Mouse (Mus musculus): ENCODE results near the gene Dynlt1c.
"Not testable (repeated sequence)": the region's sequence is repeated elsewhere in the genome, so short reads cannot be mapped to it uniquely, and the experiment has no call there.

Dynlt1c gene

GRCm38 (mm10) chr17:6601204-6601911 lies at the start of gene Dynlt1c:
TSS of gene Dynlt1c (plus strand) at chr17:6601671.
- DNase-seq (ENCODE audit: low spot score in 2 of 2), result peak; percentile 45 to 54

- DNase-seq (ENCODE audit: low spot score in 2 of 2), result not testable (repeated sequence)
Measured at GRCm38 (mm10) chr17:6553798-6554197, 47.7 kb upstream of the Dynlt1c start.

- not testable (repeated sequence) for DNase-seq (ENCODE audit: low spot score in 2 of 2)
Measured at GRCm38 (mm10) chr17:6554243-6554642, 47.2 kb upstream of the Dynlt1c start.

- DNase-seq (ENCODE audit: low spot score in 2 of 2), result not testable (repeated sequence)
Measured at GRCm38 (mm10) chr17:6559447-6560133, 41.9 kb upstream of the Dynlt1c start.

GRCm38 (mm10) chr17:6564866-6565265 lies 36.6 kb upstream of the Dynlt1c start:
- DNase-seq (ENCODE audit: low spot score in 2 of 2), result not testable (repeated sequence)

- not testable (repeated sequence) for DNase-seq (ENCODE audit: low spot score in 2 of 2)
Measured at GRCm38 (mm10) chr17:6567908-6568307, 33.6 kb upstream of the Dynlt1c start.

GRCm38 (mm10) chr17:6571296-6571695 lies 30.2 kb upstream of the Dynlt1c start:
- DNase-seq (ENCODE audit: low spot score in 2 of 2), result not testable (repeated sequence)

GRCm38 (mm10) chr17:6572202-6572601 lies 29.3 kb upstream of the Dynlt1c start:
- DNase-seq (ENCODE audit: low spot score in 2 of 2), result not testable (repeated sequence)

- not testable (repeated sequence) for DNase-seq (ENCODE audit: low spot score in 2 of 2)
Measured at GRCm38 (mm10) chr17:6575376-6575775, 26.1 kb upstream of the Dynlt1c start.

- not testable (repeated sequence) for DNase-seq (ENCODE audit: low spot score in 2 of 2)
Measured at GRCm38 (mm10) chr17:6588672-6589071, 12.8 kb upstream of the Dynlt1c start.

GRCm38 (mm10) chr17:6592109-6592508 lies 9.4 kb upstream of the Dynlt1c start:
- not testable (repeated sequence) for DNase-seq (ENCODE audit: low spot score in 2 of 2)

GRCm38 (mm10) chr17:6593896-6594295 lies 7.6 kb upstream of the Dynlt1c start:
- not testable (repeated sequence) for DNase-seq (ENCODE audit: low spot score in 2 of 2)

GRCm38 (mm10) chr17:6595776-6596497 lies 5.5 kb upstream of the Dynlt1c start:
- not testable (repeated sequence) for DNase-seq (ENCODE audit: low spot score in 2 of 2)

- not testable (repeated sequence) for DNase-seq (ENCODE audit: low spot score in 2 of 2)
Measured at GRCm38 (mm10) chr17:6598356-6598755, 3.1 kb upstream of the Dynlt1c start.

- not testable (repeated sequence) for DNase-seq (ENCODE audit: low spot score in 2 of 2)
Measured at GRCm38 (mm10) chr17:6600216-6600911, 1.1 kb upstream of the Dynlt1c start.

- DNase-seq (ENCODE audit: low spot score in 2 of 2), result not testable (repeated sequence)
Measured at GRCm38 (mm10) chr17:6602205-6602604, 734 bp downstream of the Dynlt1c start.

GRCm38 (mm10) chr17:6605347-6605746 lies 3.9 kb downstream of the Dynlt1c start:
- DNase-seq (ENCODE audit: low spot score in 2 of 2), result not testable (repeated sequence)

- not testable (repeated sequence) for DNase-seq (ENCODE audit: low spot score in 2 of 2)
Measured at GRCm38 (mm10) chr17:6613524-6613923, 12.1 kb downstream of the Dynlt1c start.

- not testable (repeated sequence) for DNase-seq (ENCODE audit: low spot score in 2 of 2)
Measured at GRCm38 (mm10) chr17:6614316-6614715, 12.8 kb downstream of the Dynlt1c start.

GRCm38 (mm10) chr17:6616731-6617130 lies 15.3 kb downstream of the Dynlt1c start:
- not testable (repeated sequence) for DNase-seq (ENCODE audit: low spot score in 2 of 2)

- not testable (repeated sequence) for DNase-seq (ENCODE audit: low spot score in 2 of 2)
Measured at GRCm38 (mm10) chr17:6617689-6618400, 16.4 kb downstream of the Dynlt1c start.
